In genomic region chr3:133309954-133310808, GRCm38 (mm10) we compare ENCODE assay signal across 8 mouse cellular contexts. TPM values are rescaled to one million over a fixed set of nuclear protein-coding genes. Genes with fewer than 3 reads are reported as not detected.
A peak's percentile ranks its signal among the peaks of the same experiment; 100 is the strongest.
DNase-seq lines count a peak whose midpoint lies in the region; ATAC-seq lines count a peak whose summit lies in the region.

TSS of gene Ppa2 (plus strand) at chr3:133310110.

- H3K4me1 ChIP-seq in hindbrain, embryonic 13.5 days (replicated peaks), result peaks cover 10% of the 10 kb centered on the region; the same call in 1 of the 2 replicates

- peak; percentile 91 for DNase-seq in NIH3T3 (ENCODE audit: low read depth)
- peak; percentile 88 to 89 for DNase-seq in cerebellum, postnatal 10 days
- peak; percentile 53 to 67 for DNase-seq in frontal cortex, postnatal 14 days (ENCODE audit: low spot score in 2 of 2)
- peak; percentile 66 to 71 for DNase-seq in layer of hippocampus, postnatal 25 days (ENCODE audit: extremely low spot score in 1 of 2, low spot score in 1 of 2)
- peak; percentile 87 for DNase-seq in lung, postnatal 36 days
- DNase-seq in retina, postnatal 1 day, result peak; percentile 91
- DNase-seq in urinary bladder, adult 18-20 months (ENCODE audit: low spot score in 2 of 2), result peak; percentile 70

- H3K27me3 ChIP-seq in hindbrain, embryonic 13.5 days, result no peaks in the 10 kb centered on the region

- H3K9me3 ChIP-seq in hindbrain, embryonic 13.5 days, result no peaks in the 10 kb centered on the region

- WGBS in hindbrain, embryonic 13.5 days, result under 1% methylated on average over 72 of the region's 95 CpGs

- H3K4me2 ChIP-seq in hindbrain, embryonic 13.5 days, result peak within 1 kb of the TSS; percentile 57

- no peaks in the 10 kb centered on the region for H3K36me3 ChIP-seq in hindbrain, embryonic 13.5 days

- peak; percentile 96 for ATAC-seq in hindbrain, embryonic 13.5 days (ENCODE audit: low FRiP score)

- H3K9ac ChIP-seq in hindbrain, embryonic 13.5 days, result peak within 1 kb of the TSS; percentile 91

- H3K4me3 ChIP-seq in hindbrain, embryonic 13.5 days, result peak within 1 kb of the TSS; percentile 81

- peak within 1 kb of the TSS; percentile 97 for H3K27ac ChIP-seq in hindbrain, embryonic 13.5 days

RNA-seq across cellular contexts. Expression of gene Ppa2, which starts in this region (rescaled TPM):
- 75.1 and 78.6 TPM in 2 replicates for polyA plus RNA-seq in hindbrain, embryonic 13.5 days (2015; fragmentation: Nextera tagmentation; extraction: Ambion mirVana)
- 10 to 100 TPM; 41.9 to 47.8 TPM for total RNA-seq in layer of hippocampus, postnatal 25 days (2021)

Comparison
In these comparisons a context has a peak if more than half of its experiments do, and no peak if none do; other contexts are left out.
1. Peak in every context shown above with its lines: DNase-seq, ATAC-seq, H3K4me3 ChIP-seq and H3K27ac ChIP-seq.